Mouse (Mus musculus): ENCODE measurements at regions not wholly inside any gene's neighbourhood (a gene's known extent, or its start where the extent isn't known, plus 50 kb on each side); places are given as distances from the start of the nearest gene placed in this dataset.

GRCm38 (mm10) chr2:148107607-148108115 lies 60.9 kb upstream of the Foxa2 start:
- DNase-seq (ENCODE audit: low spot score) = no peak

DNA sequence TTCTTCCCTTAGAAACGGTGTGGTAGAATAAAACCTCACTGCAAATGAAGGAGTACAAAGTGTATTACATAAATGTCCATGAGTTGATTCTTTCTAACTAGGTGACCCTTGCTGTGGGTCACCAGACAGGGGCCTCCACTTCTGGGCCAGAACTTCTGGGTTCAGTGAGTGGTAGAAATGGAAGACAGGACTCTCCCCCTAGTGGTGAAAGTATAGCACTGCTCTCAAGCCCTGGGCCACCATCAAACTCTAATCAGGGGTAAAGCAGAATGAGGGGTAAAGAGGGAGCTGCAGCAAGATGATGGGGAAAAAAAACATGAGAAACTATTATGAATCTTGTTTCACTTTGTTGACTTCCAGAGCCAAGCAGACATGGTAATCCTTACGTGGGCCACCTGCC lies 63.4 kb upstream of the Foxa2 start:
- DNase-seq (ENCODE audit: low spot score) = peak; percentile 39

- peak; percentile 75 for DNase-seq (ENCODE audit: low spot score)
Measured at GRCm38 (mm10) chr2:148111889-148112288, 65.1 kb upstream of the Foxa2 start.

GRCm38 (mm10) chr2:148113184-148113583 lies 66.4 kb upstream of the Foxa2 start:
- no peak for DNase-seq (ENCODE audit: low spot score)

DNA sequence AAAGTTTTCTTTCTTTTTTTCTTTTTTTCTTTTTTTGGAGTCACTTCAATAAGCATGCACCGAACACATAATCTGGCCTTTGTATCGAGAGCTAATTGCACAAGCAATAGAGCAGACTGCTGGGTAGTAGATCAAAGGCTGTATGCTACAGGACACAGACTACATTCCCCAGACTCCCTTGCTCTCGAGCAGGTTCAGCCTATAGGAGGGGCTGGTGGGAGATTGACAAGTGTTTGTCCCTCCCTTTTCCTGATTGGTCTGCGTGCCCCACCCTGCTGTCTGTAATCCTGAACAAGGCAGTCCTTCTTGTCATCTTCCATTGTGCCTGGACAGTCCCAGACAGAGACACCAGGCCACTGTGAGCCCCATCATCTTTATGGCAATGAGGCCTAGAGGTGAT lies 67.8 kb upstream of the Foxa2 start:
- DNase-seq (ENCODE audit: low spot score) = peak; percentile 37

- DNase-seq (ENCODE audit: low spot score) = no peak
Measured at GRCm38 (mm10) chr2:148116033-148116790, 69.4 kb upstream of the Foxa2 start.

DNA sequence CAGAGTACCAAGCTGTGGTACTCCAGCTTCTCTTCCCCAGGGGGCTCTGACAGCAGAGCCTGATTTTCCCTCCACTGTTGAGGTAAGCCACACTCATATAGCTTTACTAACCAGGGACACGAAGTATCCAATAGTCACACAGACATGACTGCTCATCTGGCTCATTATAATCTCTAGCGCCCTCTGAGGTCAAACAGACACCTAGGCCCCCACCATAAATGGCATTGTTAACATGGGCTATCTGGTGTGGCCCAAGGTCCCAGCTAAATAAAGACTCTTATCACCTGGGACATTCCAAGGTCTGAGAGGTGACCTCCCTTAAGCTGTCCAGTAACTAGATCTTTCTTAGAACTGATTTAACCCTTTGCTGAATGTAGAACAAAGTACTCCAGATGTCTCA lies 70.7 kb upstream of the Foxa2 start:
- DNase-seq (ENCODE audit: low spot score) = no peak

GRCm38 (mm10) chr2:148121885-148122876 lies 75.4 kb upstream of the Foxa2 start:
- peak; percentile 66 for DNase-seq (ENCODE audit: low spot score)

GRCm38 (mm10) chr2:148123780-148124179 lies 77.0 kb upstream of the Foxa2 start:
- peak; percentile 19 for DNase-seq (ENCODE audit: low spot score)

GRCm38 (mm10) chr2:148133811-148134210 lies 87.0 kb upstream of the Foxa2 start:
- no peak for DNase-seq (ENCODE audit: low spot score)

- no peak for DNase-seq (ENCODE audit: low spot score)
Measured at GRCm38 (mm10) chr2:148141936-148142335, 95.2 kb upstream of the Foxa2 start.

DNA sequence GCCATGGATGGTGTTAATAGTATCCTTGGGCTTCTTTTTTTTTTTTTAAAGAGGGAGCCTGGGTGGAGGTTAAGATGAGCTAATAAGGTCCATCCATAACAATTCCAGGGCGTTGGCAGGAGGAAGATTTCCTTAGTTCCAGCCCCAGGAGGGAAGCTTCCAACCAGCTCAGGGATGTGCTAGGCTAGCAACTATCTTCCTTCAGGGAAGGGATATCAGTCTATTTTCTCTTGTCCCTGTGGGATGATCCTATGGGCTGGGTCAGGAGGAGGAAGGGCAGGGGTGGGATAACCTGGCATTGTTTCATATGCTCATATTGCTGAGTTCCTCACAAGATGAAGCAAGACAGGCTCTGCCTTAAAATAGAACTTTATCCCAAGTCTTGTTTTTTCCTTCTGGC lies 98.0 kb upstream of the Foxa2 start:
- no peak for DNase-seq (ENCODE audit: low spot score)

GRCm38 (mm10) chr2:148148272-148148671 lies 101.5 kb upstream of the Foxa2 start:
- DNase-seq (ENCODE audit: low spot score) = no peak

GRCm38 (mm10) chr2:148149426-148149825 lies 102.7 kb upstream of the Foxa2 start:
- no peak for DNase-seq (ENCODE audit: low spot score)

- no peak for DNase-seq (ENCODE audit: low spot score)
Measured at GRCm38 (mm10) chr2:148153513-148154271, 106.9 kb upstream of the Foxa2 start.

DNA sequence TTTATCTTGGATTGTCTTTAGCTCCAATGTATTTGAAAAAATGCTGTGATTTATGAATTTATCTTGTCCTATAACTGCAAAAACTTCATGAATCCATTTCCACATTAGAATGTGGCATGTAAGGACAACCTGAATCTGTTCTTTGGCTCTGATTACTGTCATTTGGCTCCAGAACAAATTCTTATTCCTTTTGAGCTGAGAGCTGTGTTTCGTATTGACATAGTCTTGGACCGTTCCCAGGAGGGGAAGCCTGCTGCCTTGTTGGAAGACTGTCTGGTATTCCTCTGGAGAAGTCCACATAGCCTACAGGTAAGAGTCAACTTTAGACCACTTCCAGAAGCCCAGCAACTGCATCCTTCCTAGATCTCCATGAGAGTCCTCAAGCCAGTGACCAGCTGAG lies 109.4 kb upstream of the Foxa2 start:
- DNase-seq (ENCODE audit: low spot score) = no peak

DNA sequence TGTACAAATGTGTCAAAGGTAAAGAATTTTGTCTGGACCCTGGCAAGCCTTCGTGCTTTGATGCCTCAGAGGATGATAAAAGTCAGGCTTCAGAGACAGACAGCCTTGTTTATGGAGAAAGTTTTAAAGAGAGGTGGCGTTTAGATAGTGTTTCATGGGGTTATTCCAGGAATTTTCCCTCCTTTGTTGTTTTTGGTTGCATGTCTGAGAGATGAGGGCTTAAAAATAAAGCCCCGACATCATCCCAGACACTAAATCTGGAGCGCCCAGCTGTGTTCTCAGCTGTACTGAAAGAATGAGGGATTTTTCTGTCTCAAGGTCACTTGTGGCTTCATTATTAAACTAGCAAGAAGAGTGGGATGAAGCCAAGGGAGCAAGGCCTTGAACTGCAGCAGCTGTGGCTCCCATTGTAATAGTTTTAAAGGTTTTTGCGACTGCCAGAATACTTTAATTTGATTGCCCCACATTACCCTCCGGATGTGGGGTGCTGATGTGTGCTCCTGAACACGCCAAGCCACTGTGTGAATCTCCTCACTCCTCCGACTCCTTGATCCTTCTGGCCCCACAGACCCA lies 112.3 kb upstream of the Foxa2 start:
- DNase-seq (ENCODE audit: low spot score) = no peak

DNA sequence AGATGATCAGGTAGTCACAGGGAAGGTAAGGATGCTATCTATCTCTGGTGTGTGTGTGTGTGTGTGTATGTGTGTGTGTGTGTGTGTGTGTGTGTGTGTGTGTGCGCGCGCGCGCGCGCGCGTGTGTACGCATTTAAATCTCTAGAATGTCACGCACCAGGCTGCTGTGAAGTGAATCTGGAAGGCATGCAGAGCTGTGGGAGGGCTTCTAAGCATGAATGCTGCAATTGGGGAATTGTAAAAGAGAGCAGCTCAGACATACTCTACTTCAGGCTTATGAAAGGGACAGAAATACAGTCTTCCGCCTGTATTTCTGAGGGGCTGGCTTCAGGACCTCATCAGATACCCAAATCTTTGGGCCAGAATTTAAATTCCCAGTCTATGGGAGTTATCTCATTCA lies 114.2 kb upstream of the Foxa2 start:
- no peak for DNase-seq (ENCODE audit: low spot score)

- no peak for DNase-seq (ENCODE audit: low spot score)
Measured at GRCm38 (mm10) chr2:148161966-148162365, 115.2 kb upstream of the Foxa2 start.

GRCm38 (mm10) chr2:148162562-148162961 lies 115.8 kb upstream of the Foxa2 start:
- DNase-seq (ENCODE audit: low spot score) = no peak

- DNase-seq (ENCODE audit: low spot score) = no peak
Measured at GRCm38 (mm10) chr2:148171113-148171512, 124.3 kb upstream of the Foxa2 start.

GRCm38 (mm10) chr2:148171699-148172098 lies 124.9 kb upstream of the Foxa2 start:
- DNase-seq (ENCODE audit: low spot score) = no peak

All from embryo, embryonic 10.5 days (tissue).